Mouse (Mus musculus) cerebellum, postnatal 10 days (tissue): ENCODE data around the gene Camsap3.
"Not testable (repeated sequence)": the region's sequence is repeated elsewhere in the genome, so short reads cannot be mapped to it uniquely, and the experiment has no call there.

ENCODE experiments used
- DNase-seq, 2 experiments: peaks; one replicate each; pipeline ENCODE4 v3.0.0; 2021; ENCODE audit warnings: mixed read lengths in 2 of 2

Camsap3 gene

DNA sequence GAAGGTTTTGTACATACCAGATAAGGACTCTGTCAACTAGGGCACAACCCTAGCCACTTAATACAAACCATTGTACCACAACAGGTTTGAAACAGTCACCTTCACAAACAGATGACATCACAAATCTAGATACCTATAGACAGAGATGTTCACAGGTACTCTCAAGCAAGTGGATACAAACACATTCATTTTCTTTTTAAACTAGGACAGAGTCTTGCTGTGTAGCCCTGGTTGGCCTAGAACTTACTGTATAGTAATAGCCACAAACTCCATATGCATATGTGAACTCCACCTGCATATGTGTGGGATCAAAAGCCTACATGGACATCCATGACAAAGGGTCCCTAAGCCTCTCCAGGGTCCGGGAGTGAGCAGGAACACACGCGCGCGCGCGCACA lies at the start of gene Camsap3:
TSS of gene Camsap3 (plus strand) at position 301 of the 398 bp plus-strand sequence.
- no peak for DNase-seq

DNA sequence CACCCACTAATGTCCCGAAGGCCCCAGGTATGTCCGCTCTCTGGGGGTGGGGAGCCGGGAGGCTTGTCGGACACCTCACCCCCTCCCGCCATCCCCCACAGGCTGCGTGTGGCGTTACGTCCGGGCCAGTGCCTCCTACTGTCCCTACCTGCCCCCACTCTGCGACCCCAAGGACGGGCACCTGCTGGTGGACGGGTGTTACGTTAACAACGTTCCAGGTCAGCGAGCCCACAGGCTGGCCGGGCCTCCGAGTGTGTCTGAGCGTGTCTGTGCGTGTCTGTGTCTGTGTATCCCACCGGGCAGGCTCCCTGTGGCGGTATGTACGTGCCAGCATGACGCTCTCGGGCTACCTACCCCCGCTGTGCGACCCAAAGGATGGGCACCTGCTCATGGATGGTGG lies 49.4 kb upstream of the Camsap3 start:
- no peak for DNase-seq

DNA sequence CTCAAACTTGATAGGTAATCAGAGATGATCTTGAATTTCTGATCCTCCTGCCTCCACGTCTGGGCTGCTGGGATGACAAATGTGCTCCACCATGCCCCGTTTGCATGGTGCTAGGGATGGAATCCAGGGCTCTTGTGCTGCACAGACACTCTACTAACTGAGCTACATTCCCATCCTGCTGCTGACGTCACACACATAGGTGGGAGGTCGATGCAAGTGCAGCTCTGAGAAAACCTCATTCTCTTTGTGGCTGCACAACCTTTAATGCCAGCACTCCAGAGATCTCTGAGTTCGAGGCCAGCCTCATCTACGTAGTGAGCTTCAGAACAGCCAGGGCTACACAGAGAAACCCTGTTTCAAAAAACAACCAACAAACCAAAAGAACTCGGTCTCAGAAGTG lies 47.9 kb upstream of the Camsap3 start:
- no peak for DNase-seq

DNA sequence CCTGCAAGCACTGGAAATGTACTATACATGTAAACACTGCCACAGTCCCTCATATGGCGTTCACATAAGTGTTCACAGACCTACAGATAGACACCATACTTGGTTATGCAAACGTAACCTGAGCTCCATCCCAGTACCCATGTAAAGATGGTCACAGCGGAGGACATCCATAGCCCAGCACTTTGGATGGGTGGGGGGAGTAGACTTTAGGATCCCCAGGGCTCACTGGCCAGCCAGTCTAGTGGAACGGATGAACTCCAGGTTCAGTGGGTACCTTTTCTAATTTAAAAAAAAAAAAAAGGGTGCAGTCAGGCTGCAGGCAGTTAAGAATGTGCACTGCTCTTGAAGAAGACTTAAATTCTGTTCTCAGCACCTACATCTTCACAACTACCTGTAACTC lies 47.0 kb upstream of the Camsap3 start:
- DNase-seq = no peak

DNA sequence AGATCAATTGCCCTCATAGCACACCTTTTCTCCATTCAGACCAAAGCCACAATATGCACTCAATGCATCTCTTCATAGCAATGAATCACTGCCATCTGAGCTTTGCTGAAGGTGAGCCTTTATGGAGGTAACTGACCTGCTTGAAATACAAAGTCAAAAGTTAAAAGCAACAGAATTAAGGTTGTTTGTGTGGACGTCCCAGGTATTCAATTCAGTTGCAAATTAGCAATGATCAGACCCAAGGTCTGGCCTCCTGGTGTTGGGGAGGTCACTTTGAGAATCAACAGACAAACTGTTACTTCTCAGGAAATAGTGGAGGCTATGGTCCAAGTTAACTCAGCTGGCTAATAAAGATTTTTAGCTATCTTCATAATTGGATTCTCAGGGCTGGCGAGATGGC lies 40.6 kb upstream of the Camsap3 start:
- DNase-seq = no peak

DNA sequence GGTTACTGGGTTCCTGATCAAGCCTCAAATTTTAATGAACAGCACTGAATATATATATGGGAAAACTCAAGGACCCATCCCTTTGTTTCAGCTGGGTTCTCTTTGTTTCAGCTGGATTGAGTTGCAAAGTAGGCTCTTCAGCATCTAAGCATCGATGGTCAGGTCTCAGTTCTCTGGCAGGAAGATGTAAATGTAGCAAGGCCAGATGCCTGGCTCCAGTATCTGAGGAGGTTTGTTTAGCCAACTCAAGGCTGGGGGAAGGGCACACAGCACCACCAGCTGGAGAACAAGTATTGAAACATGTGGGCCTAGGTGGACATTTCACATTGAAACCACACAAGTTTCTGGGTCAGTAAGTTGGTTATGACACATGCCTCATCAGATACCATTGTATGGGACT lies 34.9 kb upstream of the Camsap3 start:
- DNase-seq = no peak

DNA sequence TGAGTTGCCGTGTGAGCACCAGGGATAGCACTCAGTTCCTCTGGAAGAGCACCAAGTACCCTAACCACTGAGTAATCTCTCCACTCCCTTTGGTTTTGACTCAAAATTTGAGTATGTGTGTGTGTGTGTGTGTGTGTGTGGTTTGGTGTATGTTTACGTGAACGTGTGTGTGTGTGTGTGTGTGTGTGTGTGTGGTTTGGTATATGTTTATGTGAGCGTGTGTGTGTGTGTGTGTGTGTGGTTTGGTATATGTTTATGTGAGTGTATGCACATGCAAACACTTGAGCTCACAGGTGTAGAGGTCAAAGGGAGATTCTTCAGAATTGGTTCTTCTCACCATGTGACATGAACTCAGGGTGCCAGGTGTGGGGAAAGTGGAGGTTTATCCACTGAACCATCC lies 31.0 kb upstream of the Camsap3 start:
- DNase-seq = no peak

DNA sequence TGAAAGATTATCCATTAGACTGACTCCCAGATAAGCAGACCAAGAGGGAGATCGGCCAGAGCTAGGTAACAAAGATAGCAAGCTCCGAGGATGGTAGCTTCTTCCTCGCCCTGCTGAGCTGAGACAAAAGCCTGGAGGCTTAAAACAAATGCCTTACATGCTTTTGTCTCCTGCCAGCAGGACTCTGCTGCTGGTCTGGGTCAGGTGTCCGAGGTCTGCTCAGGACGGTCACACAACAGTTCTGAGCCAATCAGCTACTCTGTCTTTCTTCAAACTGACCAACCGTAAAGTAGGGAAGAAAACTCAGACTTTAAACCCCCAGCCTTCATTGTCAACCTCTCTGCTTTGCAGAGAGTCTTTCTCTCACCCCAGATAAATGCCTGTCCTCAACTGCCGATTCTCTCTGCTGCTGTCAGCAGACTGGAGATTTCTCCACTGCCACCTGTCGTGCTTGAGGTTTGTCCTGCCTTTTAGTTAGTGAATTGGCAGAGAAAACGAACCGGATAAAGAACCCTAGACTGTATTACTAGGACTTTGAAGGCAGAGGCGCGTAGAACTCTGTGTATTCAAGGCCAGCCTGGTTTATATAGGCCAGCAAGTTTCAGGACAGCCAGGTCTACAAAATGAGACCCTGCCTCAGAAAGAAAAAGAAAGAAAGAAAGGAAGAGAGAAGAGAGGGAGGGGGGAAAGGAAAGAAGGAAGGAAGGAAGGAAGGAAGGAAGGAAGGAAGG lies 19.3 kb upstream of the Camsap3 start, which contains the start of gene C330021F23Rik:
TSS of gene C330021F23Rik (plus strand) at position 350 of the 731 bp plus-strand sequence.
- DNase-seq = no peak

DNA sequence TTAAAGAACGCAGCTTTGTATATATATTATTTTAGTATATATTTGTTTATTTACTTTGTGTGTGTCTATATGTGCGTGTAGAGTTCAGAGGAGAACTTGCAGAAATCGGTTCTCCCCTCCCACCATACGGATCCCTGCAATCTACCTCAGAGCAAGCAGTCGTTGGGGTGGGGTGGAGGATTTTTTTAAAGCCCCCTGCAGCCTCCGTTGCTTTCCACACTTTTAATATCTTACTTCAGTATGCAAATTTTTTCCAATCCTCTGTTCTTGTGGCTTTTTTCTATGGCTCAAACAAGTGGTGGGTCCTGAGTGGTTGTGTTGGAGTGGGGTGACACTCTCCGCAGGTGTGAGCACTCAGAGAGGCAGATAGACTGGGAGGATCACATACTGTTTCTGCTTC lies 18.7 kb upstream of the Camsap3 start:
- no peak for DNase-seq

DNA sequence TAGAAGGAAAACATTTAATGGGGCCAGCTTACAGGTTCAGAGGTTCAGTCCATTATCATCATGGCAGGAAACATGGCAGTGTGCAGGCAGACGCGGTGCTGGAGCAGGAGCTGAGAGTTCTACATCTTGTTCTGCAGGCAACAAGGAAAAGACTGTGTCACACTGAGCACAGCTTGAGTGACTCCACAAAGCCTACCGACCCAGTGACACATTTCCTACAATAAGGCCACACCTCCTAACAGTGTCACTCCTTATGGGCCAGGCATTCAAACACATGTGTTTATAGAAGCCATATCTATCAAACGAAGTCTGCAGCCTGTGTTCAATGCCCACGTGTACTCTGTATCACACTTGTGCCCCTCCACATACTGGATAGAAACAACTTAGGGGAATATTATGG lies 17.3 kb upstream of the Camsap3 start:
- DNase-seq = no peak

DNA sequence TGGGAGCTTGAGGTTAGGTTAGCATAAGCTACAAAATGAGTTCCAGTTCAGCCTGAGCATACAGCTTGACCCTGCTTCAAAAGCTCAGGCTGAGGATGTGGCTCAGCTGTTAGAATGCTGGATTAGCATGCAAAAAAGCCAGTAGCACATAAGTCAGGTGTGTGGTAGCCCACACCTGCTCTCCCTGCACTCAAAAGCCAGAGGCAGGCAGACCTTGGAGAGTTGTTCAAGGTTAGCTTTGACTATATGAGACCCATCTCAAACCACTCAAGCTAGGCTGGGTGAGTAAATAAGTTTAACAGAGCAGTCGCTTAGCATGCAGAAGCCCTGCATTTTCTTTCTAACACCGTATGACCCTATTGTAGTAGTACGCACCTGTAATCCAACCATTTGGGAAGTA lies 12.5 kb upstream of the Camsap3 start:
- DNase-seq = no peak

DNA sequence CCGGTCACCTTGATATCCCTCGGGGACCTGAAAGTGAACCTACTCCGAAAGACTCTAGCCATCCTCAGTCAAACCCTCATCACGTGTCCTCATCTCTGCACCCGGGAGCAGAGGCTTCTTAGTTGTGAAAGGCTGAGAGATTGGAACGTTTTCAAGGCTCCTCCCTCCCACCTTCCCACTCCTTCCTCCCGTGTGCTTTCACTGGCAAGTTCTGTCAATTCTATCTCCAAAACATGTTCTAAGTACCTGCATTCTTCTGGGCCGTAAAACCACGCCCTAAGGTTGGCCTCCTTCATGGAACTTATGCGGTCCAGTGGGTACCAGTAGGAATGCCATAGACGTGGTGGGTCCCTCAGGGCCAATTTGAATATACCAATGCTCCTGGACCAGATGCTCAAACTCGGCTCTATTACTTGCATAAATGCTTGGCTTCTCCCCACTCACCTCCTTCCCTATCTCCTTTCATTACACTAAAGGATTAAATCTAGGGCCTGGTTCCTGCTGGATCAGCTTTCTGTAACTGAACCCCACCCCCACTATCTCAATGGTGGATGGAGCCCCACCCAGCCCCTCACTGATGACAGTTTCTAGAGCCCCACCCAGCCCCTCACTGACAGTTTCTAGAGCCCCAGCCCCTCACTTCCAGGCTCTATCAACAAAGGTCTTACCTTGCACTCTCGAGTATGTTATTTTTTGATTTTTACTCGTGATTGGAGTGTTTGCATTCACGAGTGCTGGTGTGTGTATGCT lies 10.7 kb upstream of the Camsap3 start:
- no peak for DNase-seq

DNA sequence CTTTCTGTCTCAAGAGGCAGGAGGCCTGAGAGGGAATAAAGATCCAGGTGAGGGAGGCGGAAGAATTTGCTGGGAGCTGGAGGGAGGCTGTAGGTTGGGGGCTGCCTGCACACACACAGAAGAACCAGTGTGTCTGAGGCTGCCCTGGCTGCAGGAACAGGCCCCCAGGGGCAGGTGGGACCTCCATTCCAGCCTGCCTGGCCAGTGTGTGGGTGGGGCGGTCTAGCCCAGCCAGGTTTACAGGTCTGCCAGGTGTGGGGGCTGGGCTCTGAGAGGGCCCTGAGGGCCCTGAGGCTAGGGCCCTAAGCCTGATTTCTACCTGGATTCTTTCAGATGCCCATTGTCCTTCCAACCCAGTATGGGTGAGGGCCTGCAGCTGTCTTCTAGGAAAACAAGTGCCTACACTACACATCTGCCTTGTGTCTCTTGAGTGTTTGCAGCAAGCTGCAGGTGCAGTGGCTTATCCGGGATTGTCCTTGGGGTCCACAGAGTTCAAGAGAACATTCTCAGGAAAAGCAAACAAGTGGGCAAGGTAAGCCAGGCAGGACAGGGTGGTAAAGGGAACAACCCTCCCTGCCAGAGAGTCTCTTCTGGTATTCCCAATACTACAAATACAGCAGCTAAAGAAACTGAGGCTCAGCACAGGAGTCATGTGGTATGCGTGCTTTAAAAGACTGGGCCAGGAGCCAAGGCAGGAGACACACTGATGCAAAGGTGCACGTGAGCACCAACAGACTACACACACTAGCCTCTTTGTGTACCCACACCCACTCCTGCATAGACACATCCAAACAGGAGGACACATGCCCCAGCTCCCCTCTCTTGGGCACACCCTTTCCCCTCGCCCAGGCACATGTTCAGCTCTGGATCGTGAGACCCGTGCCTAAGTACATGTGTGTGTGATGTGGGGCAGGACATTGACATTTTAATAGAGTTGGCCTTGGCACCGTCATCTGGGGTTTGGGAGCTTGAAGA lies 7.4 kb upstream of the Camsap3 start:
- no peak for DNase-seq

DNA sequence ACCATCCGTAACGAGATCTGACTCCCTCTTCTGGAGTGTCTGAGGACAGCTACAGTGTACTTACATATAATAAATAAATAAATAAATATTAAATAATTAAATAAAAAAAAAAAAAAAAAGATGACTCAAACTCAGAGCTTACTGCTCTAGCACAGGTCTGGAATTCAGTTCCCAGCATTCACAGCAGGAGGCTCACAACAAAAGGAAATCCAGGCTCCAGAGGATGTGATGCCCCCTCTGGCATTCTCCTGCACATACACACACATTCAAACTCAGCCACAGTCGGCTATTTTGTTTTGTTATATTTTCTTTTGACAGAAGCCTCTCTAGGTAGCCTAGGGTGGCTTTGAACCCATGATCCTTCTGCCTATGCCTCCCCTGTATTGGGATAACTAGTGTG lies 5.1 kb upstream of the Camsap3 start:
- not testable (repeated sequence) for DNase-seq

DNA sequence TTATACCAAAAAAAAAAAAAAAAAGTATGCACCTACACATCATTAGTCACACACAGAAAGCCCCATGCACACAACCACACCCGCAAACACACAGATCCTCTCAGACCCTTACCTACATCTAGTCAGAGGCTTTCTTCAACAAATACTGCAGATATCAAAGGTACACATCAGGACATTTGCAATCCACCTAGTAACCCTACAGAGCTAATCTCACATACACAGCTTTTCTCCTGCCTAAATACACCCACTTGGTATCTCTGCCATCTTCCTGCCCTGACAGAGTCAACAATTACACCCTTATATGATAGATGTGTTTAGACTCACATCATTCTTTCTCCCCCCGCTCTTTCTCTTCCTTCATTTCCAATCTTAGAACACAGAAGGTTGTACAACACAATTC lies 641 bp upstream of the Camsap3 start:
- no peak for DNase-seq

DNA sequence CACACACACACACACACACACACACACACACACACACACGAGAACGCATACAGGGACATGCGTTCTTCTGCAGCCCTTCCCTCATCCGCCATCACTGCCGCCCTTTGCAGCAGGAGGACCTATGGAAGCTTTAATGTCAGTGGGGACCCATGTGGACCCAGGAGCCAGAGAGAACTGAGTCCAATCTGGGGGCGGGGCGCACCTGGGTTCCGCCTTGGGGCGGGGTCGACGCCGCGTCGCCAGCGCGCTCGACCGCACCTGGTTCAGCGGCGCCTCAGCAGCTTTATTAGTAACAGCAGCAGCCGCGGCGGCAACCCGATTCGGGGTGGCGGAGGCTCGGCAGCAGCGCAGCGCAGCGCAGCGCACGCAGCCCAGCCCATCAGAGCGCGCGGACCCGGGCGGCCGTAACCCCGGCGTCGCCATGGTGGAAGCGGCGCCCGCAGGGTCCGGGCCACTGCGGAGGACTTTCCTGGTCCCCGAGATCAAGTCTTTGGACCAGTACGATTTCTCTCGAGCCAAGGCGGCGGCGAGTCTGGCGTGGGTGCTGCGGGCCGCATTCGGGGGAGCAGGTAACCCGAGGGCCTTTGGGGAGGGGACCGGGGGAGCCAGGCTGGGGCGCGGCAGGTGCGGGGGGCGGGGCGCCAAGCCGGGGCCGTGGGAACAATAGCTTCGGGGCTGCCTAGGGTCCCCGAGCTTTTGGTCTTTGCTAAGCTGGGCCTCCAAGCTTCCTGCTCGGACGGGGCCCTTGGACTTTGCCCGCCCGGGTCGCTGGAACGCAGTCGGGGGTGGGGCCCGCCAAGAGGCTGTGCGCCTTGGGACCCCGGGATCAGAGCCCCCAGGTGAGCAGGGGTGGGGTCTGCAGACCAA lies 531 bp downstream of the Camsap3 start:
- peak; percentile 86 for DNase-seq

DNA sequence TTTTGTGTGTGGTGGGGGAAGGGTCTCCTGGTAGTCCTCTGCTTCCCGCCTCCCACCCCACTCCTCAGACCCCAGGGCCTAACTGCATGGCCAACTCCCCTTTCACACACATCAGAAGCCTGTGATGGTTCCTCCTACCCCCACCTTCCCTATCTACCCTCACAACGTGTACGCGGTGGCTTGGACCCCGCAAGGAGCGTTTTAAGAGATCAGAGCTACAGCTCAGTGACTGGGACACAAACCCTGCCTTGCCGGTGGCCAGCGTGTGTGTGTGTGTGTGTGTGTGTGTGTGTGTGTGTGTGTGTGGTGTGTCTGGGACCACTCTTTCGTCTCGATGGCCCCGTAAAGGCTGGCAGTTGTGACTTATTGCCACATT lies 1.2 kb downstream of the Camsap3 start:
- DNase-seq = peak in 1 of 2 experiments; percentile 57

DNA sequence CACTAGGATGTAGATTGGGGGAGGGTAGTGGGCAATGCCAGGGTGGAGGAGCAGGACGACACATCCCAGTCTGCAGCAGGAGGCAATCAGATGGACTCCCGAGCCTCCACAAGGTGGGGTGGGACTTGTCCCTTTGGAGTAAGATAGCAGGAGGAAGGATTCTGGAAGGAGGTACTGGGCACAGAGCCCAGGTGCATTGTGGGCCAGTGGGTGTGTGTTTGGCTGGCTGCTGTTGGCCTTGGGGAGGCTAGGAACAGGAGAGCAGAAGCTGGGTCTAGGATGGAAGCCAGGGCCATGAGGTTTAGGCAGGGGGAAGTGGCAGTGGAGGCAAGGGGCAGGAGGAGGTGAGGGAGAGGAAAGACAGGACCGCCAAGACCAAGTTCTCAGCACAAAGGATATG lies 6.4 kb downstream of the Camsap3 start:
- DNase-seq = peak; percentile 70 to 80

DNA sequence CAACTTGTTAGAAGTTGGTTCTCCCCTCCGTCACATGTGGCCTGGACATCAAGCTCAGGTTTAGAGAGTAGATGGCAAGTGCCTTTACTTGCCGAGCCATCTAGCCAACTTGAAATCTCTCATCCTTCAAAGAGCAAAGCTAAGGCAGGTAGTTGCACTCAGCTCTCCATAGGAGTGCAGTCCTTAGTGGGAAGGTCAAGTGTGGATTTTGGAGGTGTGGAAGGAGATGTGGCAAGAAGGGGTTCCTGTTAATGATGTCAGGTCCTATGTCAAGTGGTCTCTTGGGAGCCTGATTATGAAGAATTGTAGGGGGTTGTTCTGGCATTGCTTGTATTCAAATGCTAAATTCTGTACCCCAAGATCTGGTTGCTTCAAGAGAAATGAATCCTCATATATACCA lies 7.4 kb downstream of the Camsap3 start:
- no peak for DNase-seq

DNA sequence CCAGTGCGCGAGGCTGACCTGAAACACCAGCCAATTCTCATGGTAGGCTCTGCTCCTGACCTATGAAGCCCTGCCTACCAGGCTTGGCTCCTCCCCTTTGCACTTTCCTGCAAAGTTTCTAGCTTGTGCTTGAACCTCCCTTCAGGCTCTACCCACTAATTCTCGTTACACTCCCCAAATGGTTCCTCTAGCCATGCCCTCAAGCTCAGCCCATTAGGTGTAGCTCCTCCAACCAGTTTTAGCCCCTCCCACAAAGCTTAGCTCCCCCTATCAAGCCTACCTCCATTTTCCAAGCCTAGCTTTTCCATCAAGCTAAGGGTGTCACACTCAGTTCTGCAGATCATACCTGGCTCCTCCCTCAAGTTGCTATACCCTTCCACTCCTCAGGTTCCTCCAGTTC lies 11.0 kb downstream of the Camsap3 start:
- DNase-seq = no peak

DNA sequence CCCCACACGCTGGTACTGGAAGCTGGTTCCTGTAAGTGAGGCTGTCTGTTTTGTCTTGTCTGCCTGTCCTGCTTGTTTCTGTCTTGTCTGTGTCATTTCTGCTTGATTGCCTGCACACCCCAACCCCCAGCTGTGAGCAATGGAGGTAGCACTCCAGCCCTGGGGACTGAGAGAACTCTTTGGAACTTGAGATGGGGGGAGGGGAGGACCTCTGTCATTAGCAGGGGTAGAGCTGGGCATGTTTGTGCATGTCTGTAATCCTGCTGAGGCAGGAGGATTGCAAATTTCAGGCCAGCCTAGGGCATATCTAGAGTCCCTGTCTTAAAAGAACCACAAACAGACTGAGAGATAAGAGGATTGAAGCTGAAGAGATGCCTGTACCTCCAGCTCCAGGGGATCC lies 12.1 kb downstream of the Camsap3 start:
- DNase-seq = no peak

DNA sequence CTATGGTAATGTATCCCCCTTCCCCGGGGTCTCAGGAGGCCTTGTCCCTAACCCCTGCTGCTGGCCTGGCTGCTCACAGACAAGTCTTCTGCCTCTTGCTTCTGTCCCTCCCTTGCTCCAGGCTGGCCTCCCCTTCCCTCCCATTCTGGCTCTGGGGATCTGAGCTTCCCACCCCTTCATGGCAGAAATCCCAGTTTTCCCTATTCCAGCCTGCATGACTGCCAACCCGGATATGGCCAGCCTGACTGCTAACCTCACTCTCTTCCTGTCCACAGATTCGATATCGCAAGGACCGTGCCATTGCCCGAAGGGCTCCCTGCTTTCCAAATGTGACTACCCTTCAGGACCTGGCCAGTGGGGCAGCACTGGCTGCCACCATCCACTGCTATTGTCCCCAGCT lies 13.3 kb downstream of the Camsap3 start:
- peak; percentile 38 to 49 for DNase-seq
